Mouse (Mus musculus) gastrocnemius, postnatal 10 days (tissue): Measurements from ENCODE around the gene Setd7. TPM values are rescaled to one million over a fixed set of nuclear protein-coding genes. Genes with fewer than 3 reads are reported as not detected.

Source experiments
- DNase-seq: peaks from one replicate; pipeline ENCODE4 v3.0.0; 2021; ENCODE audit warnings: mixed read lengths
- total RNA-seq, 2 experiments: library from RNA; stranded (reverse); gene quantifications; 2 replicates each; pipeline ENCODE4 v1.2.3; 2021

The Setd7 gene
- total RNA-seq, 2 experiments from 2014 or later: 102 to 121 TPM

DNA sequence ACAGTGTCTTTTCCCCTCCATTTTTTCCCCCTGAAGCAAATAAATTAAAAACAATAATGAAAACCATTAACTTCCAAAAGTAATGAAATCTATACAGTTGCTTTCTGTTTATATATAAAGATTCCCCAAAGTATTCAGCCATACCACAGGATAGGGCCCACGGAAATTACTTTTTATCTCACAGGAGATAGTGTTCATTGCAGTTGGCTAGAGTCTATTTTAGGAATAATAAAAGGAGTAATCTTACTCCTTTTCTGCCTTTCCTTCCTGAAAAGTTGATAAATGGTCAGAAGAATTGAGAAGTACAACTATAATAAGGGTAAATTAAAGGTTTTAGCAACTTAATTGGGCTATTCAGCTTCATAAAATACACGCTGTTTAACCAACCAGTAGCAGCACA, 92.1 kb downstream of the Setd7 start:
- DNase-seq: no peak

Other genes with a start within 250 kb of the Setd7 start
- gene Elf2, start 220.2 kb downstream of the Setd7 start, total RNA-seq: 10 to 100 TPM; 50.9 to 58.2 TPM
- under 1 TPM; 0.43 to 0.63 TPM for gene Mgarp, start 164.1 kb downstream of the Setd7 start, total RNA-seq
- 100 to 1,000 TPM; 828 to 975 TPM for gene Ndufc1, start 151.9 kb downstream of the Setd7 start, total RNA-seq
- gene Naa15, start 145.7 kb downstream of the Setd7 start, total RNA-seq: 10 to 100 TPM; 48.1 to 52.6 TPM
- gene Rab33b, start 77.0 kb downstream of the Setd7 start, total RNA-seq: 10 to 100 TPM; 12.1 to 13.4 TPM
- 1 to 10 TPM in 1 of 2 experiments, under 1 TPM in 1; 0.99 to 1.4 TPM for gene Mgst2, start 99.5 kb upstream of the Setd7 start, total RNA-seq